Mouse (Mus musculus) layer of hippocampus, adult 8-10 months (tissue): ENCODE results near the gene Celf1. TPM values are rescaled to one million over a fixed set of nuclear protein-coding genes. Genes with fewer than 3 reads are reported as not detected.
"Not testable (repeated sequence)": the region's sequence is repeated elsewhere in the genome, so short reads cannot be mapped to it uniquely, and the experiment has no call there.

Experiments
- DNase-seq, 2 experiments: peaks; one replicate each; pipeline ENCODE4 v3.0.0; 2022; ENCODE audit warnings: low spot score in 2 of 2
- total RNA-seq, 4 experiments: library from RNA; stranded (reverse); gene quantifications; 2 replicates each; pipeline ENCODE4 v1.2.4; 2022

Celf1 gene
- 100 to 1,000 TPM; 119 to 137 (median 132) TPM for total RNA-seq

GRCm38 (mm10) chr2:90940233-90941229, at the start of gene Celf1:
Gene Celf1 (plus strand): TSS chr2:90940382.
- peak; percentile 49 to 70 for DNase-seq

GRCm38 (mm10) chr2:90893673-90894298, 46.4 kb upstream of the Celf1 start:
- no peak for DNase-seq

GRCm38 (mm10) chr2:90894299-90894677, 45.9 kb upstream of the Celf1 start:
- not testable (repeated sequence) for DNase-seq

- no peak for DNase-seq
Observed at GRCm38 (mm10) chr2:90903398-90903797, 36.8 kb upstream of the Celf1 start.

GRCm38 (mm10) chr2:90904076-90904855, 35.9 kb upstream of the Celf1 start, which contains the start of the genes Kbtbd4 and Ndufs3:
Gene Kbtbd4 (plus strand): TSS chr2:90904740.
Gene Ndufs3 (minus strand): TSS chr2:90904827.
- peak; percentile 75 to 86 for DNase-seq

GRCm38 (mm10) chr2:90904856-90905224, 35.3 kb upstream of the Celf1 start:
- no peak for DNase-seq

- DNase-seq: no peak
Observed at GRCm38 (mm10) chr2:90906721-90907120, 33.5 kb upstream of the Celf1 start.

GRCm38 (mm10) chr2:90910861-90911260, 29.3 kb upstream of the Celf1 start:
- no peak for DNase-seq

GRCm38 (mm10) chr2:90911668-90912067, 28.5 kb upstream of the Celf1 start:
- DNase-seq: no peak

GRCm38 (mm10) chr2:90913671-90914070, 26.5 kb upstream of the Celf1 start:
- no peak for DNase-seq

- DNase-seq: no peak
Observed at GRCm38 (mm10) chr2:90915516-90915915, 24.7 kb upstream of the Celf1 start.

GRCm38 (mm10) chr2:90916560-90917232, 23.5 kb upstream of the Celf1 start:
- no peak for DNase-seq

- peak in 1 of 2 experiments; percentile 42 for DNase-seq
Observed at GRCm38 (mm10) chr2:90917233-90917998, 22.8 kb upstream of the Celf1 start.

- DNase-seq: no peak
Observed at GRCm38 (mm10) chr2:90917999-90918698, 22.0 kb upstream of the Celf1 start.

- no peak for DNase-seq
Observed at GRCm38 (mm10) chr2:90921178-90921577, 19.0 kb upstream of the Celf1 start.

GRCm38 (mm10) chr2:90922636-90923035, 17.5 kb upstream of the Celf1 start:
- DNase-seq: no peak

GRCm38 (mm10) chr2:90928566-90928965, 11.6 kb upstream of the Celf1 start:
- no peak for DNase-seq

GRCm38 (mm10) chr2:90931829-90932228, 8.4 kb upstream of the Celf1 start:
- no peak for DNase-seq

- no peak for DNase-seq
Observed at GRCm38 (mm10) chr2:90932273-90932672, 7.9 kb upstream of the Celf1 start.

GRCm38 (mm10) chr2:90938362-90938761, 1.8 kb upstream of the Celf1 start:
- no peak for DNase-seq
